In the genomic region with DNA sequence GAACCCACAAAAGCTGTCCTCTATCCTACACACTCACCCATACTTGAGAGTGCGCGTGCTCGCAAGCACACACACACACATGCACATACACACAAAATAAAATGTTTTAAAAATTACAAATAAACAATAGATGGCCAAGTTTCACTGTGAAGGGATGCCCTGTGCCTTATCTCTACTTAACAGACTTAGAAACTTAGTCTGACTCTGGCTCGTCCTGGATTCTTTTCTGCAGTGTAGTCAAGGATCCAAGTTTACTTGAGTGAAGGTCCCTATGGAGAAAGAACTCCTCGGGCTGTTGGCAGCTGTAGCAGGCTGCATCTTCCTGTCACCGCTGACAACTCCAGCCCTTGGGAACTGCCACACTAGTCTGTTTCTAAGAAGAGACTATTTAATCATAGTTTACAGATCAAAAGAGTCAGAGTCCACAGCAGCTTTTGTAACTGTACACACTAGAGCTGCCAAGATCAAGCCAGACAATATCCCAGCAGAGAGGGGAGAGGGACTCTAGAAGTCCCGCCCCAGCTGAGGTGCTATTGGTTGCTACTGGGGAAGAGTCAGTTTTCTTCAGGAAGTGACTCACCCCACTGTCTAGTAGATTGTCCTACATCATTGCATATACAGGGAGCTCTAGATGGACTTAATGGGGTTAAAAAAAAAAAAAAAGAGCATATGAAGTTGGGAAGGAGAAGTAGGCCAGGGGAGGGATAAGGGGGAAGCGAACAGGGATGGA, we compare ENCODE assay signal across 8 mouse cellular contexts. TPM values are rescaled to one million over a fixed set of nuclear protein-coding genes. Genes with fewer than 3 reads are reported as not detected.
A peak's percentile ranks its signal among the peaks of the same experiment; 100 is the strongest.
DNase-seq lines count a peak whose midpoint lies in the region; ATAC-seq lines count a peak whose summit lies in the region.

No protein-coding gene starts in this region.

- no peak for ATAC-seq in heart, embryonic 13.5 days (ENCODE audit: extremely low read depth, insufficient number of reproducible peaks, low FRiP score, low TSS enrichment)
- peak; percentile 79; the same call in 1 of the 2 replicates for ATAC-seq in stomach, embryonic 14.5 days (ENCODE audit: insufficient number of reproducible peaks, insufficient read depth, low FRiP score, low read depth)

- H3K4me2 ChIP-seq in heart, embryonic 13.5 days: no peak overlapping the region
- no peak overlapping the region for H3K4me2 ChIP-seq in stomach, embryonic 14.5 days (replicated peaks; ENCODE audit: low read depth, low read length)

- H3K36me3 ChIP-seq in heart, embryonic 13.5 days: no peaks in the 10 kb centered on the region
- no peaks in the 10 kb centered on the region for H3K36me3 ChIP-seq in stomach, embryonic 14.5 days (ENCODE audit: control insufficient read depth, insufficient read depth, low read length)

- intact Hi-C loops in left cerebral cortex, postnatal 4 days (cut with DNase I): no loop called here
- intact Hi-C loops in left cerebral cortex, postnatal 25 days (cut with DNase I): no loop called here

- H3K27me3 ChIP-seq in heart, embryonic 13.5 days (replicated peaks): no peaks in the 10 kb centered on the region
- H3K27me3 ChIP-seq in stomach, embryonic 14.5 days (ENCODE audit: control insufficient read depth, insufficient read depth, low read length): no peaks in the 10 kb centered on the region

- no peak overlapping the region for H3K9ac ChIP-seq in heart, embryonic 13.5 days
- H3K9ac ChIP-seq in stomach, embryonic 14.5 days (replicated peaks; ENCODE audit: low read depth, low read length): no peak overlapping the region

- H3K9me3 ChIP-seq in heart, embryonic 13.5 days: no peaks in the 10 kb centered on the region
- no peaks in the 10 kb centered on the region for H3K9me3 ChIP-seq in stomach, embryonic 14.5 days (ENCODE audit: control insufficient read depth, low read depth, low read length)

- WGBS in heart, embryonic 13.5 days: 69% methylated on average over 8 of the region's 8 CpGs
- WGBS in stomach, embryonic 14.5 days: 71% methylated on average over 8 of the region's 8 CpGs

- H3K4me1 ChIP-seq in heart, embryonic 13.5 days: no peaks in the 10 kb centered on the region
- no peaks in the 10 kb centered on the region for H3K4me1 ChIP-seq in stomach, embryonic 14.5 days (ENCODE audit: control insufficient read depth, insufficient read depth, low read length)

- DNase-seq in left cerebral cortex, postnatal 4 days: peak; percentile 22
- no peak for DNase-seq in left cerebral cortex, adult 11 months (ENCODE audit: low spot score)
- DNase-seq in adrenal gland, postnatal 25 days: peak; percentile 51
- DNase-seq in liver: peak; percentile 28
- DNase-seq in frontal cortex, postnatal 25 days (ENCODE audit: low spot score in 2 of 2): no peak
- DNase-seq in left cerebral cortex, postnatal 25 days (ENCODE audit: low spot score in 2 of 2): no peak

- no peak overlapping the region for H3K4me3 ChIP-seq in heart, embryonic 13.5 days
- no peak overlapping the region for H3K4me3 ChIP-seq in stomach, embryonic 14.5 days (ENCODE audit: low read depth, low read length)

- H3K27ac ChIP-seq in heart, embryonic 13.5 days (replicated peaks): 0 out of 2 replicates have a peak overlapping the region, but pooled peaks have one; percentile 5
- peak overlapping the region; percentile 21; the same call in 1 of the 2 replicates for H3K27ac ChIP-seq in stomach, embryonic 14.5 days (ENCODE audit: low read length)

RNA-seq across cellular contexts. Expression of a gene that starts 10.1 kb away (rescaled TPM):
- 10 to 100 TPM; 74.4 to 78.6 TPM for total RNA-seq in left cerebral cortex, postnatal 4 days (2021)
- total RNA-seq in adrenal gland, postnatal 25 days (2021): 63.4 and 65.4 TPM in 2 replicates
- 16.8 and 17.9 TPM in 2 replicates for polyA plus RNA-seq in heart, embryonic 13.5 days (2015; fragmentation: Nextera tagmentation; extraction: Ambion mirVana)
- polyA plus RNA-seq in stomach, embryonic 14.5 days (2014; fragmentation: Nextera tagmentation; extraction: Ambion mirVana): 40.3 and 44.7 TPM in 2 replicates
- total RNA-seq in left cerebral cortex, postnatal 25 days (2021): 10 to 100 TPM; 61.4 to 71.6 TPM

Comparison
In these comparisons a context has a peak if more than half of its experiments do, and no peak if none do; other contexts are left out.
1. DNase-seq: peak in left cerebral cortex, postnatal 4 days (single experiment), adrenal gland, postnatal 25 days (single experiment) and liver (single experiment); none in left cerebral cortex, adult 11 months (single experiment), frontal cortex, postnatal 25 days (0 of 2) and left cerebral cortex, postnatal 25 days (0 of 2).